Mouse (Mus musculus): ENCODE measurements around the gene Spata13. TPM values are rescaled to one million over a fixed set of nuclear protein-coding genes. Genes with fewer than 3 reads are reported as not detected.

Gene Spata13
- polyA plus RNA-seq, 1 experiment from 2014 or later: 16.1 TPM

DNA sequence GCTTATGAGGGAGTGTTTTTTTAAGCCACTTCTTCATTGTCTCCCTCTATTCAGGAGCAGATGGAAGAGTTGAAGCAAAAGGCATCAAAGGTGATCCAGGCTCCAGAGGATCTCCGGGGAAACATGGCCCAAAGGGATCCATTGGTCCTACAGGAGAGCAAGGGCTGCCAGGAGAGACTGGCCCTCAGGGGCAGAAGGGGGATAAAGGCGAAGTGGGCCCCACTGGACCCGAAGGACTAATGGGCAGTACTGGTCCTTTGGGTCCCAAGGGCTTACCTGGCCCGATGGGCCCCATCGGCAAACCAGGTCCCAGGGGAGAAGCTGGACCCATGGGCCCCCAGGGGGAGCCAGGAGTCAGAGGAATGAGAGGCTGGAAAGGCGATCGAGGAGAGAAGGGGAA is 145.4 kb downstream of the Spata13 start:
- no peak overlapping the region for H3K4me2 ChIP-seq
- H3K27me3 ChIP-seq (replicated peaks; ENCODE audit: control insufficient read depth, insufficient read depth, low read length): no peaks in the 10 kb centered on the region
- DNase-seq (ENCODE audit: low spot score) (no peak), ATAC-seq (replicated peaks; ENCODE audit: low FRiP score) (no peak)
- no peak overlapping the region for H3K4me3 ChIP-seq (ENCODE audit: low read depth, low read length)
- 86% methylated on average over 7 of the region's 7 CpGs for WGBS
- H3K27ac ChIP-seq (ENCODE audit: low read depth, low read length): no peak overlapping the region
- H3K9ac ChIP-seq (ENCODE audit: low read depth, low read length): no peak overlapping the region
- no peaks in the 10 kb centered on the region for H3K4me1 ChIP-seq (replicated peaks; ENCODE audit: control insufficient read depth, insufficient read depth, low read length)
- H3K9me3 ChIP-seq (ENCODE audit: control insufficient read depth, low read length): no peaks in the 10 kb centered on the region
- H3K36me3 ChIP-seq (ENCODE audit: control insufficient read depth, insufficient read depth, low read length): no peaks in the 10 kb centered on the region

GRCm38 (mm10) chr14:60782121-60782656 is 148.4 kb downstream of the Spata13 start:
- no peaks in the 10 kb centered on the region for H3K9me3 ChIP-seq (ENCODE audit: control insufficient read depth, low read length)
- H3K27ac ChIP-seq (ENCODE audit: low read depth, low read length): no peak overlapping the region
- H3K9ac ChIP-seq (ENCODE audit: low read depth, low read length): no peak overlapping the region
- H3K4me3 ChIP-seq (ENCODE audit: low read depth, low read length): no peak overlapping the region
- H3K27me3 ChIP-seq (replicated peaks; ENCODE audit: control insufficient read depth, insufficient read depth, low read length): no peaks in the 10 kb centered on the region
- ATAC-seq (replicated peaks; ENCODE audit: low FRiP score): no peak
- no peak overlapping the region for H3K4me2 ChIP-seq
- no peak for DNase-seq (ENCODE audit: low spot score)
- no peaks in the 10 kb centered on the region; the same call in 1 of the 2 replicates for H3K36me3 ChIP-seq (ENCODE audit: control insufficient read depth, insufficient read depth, low read length)
- H3K4me1 ChIP-seq (replicated peaks; ENCODE audit: control insufficient read depth, insufficient read depth, low read length): peaks cover 3% of the 10 kb centered on the region
- WGBS: 40% methylated on average over 7 of the region's 7 CpGs

DNA sequence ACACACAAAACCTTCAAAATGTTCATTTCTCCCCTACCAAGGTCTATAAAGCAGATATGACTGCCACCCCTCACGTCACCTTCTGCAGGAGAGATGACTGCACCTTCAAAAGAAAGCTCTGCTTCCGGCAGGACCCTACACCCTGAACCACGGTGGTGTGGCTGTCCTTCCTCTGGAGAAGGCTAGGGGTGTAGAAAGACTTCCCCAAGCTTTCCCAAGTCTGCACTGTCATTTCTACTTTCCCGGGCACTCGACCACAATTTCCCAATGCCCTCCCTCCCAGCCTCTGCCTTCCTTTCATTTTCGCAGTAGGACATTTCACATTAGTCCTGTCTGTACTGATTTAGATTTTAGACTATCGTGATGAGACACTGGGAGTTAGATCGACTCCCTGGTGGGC is 149.4 kb downstream of the Spata13 start:
- H3K9ac ChIP-seq (ENCODE audit: low read depth, low read length): peak overlapping the region; percentile 20; the same call in 1 of the 2 replicates
- no peak overlapping the region for H3K4me3 ChIP-seq (ENCODE audit: low read depth, low read length)
- 33% methylated on average over 8 of the region's 8 CpGs for WGBS
- H3K36me3 ChIP-seq (ENCODE audit: control insufficient read depth, insufficient read depth, low read length): no peaks in the 10 kb centered on the region; the same call in 1 of the 2 replicates
- H3K4me2 ChIP-seq: peak overlapping the region; percentile 43
- DNase-seq (ENCODE audit: low spot score) (no peak), ATAC-seq (replicated peaks; ENCODE audit: low FRiP score) (no peak)
- no peaks in the 10 kb centered on the region for H3K27me3 ChIP-seq (replicated peaks; ENCODE audit: control insufficient read depth, insufficient read depth, low read length)
- peaks cover 3% of the 10 kb centered on the region for H3K4me1 ChIP-seq (replicated peaks; ENCODE audit: control insufficient read depth, insufficient read depth, low read length)
- no peaks in the 10 kb centered on the region for H3K9me3 ChIP-seq (ENCODE audit: control insufficient read depth, low read length)
- H3K27ac ChIP-seq (ENCODE audit: low read depth, low read length): no peak overlapping the region

- peak; percentile 87 for ATAC-seq (replicated peaks; ENCODE audit: low FRiP score)
- Histone ChIP-seq H3K4me1 (replicated peaks; ENCODE audit: control insufficient read depth, insufficient read depth, low read length) (peaks cover 3% of the 10 kb centered on the region), H3K9ac (ENCODE audit: low read depth, low read length) (peak within 1 kb of the TSS; percentile 78), H3K9me3 (ENCODE audit: control insufficient read depth, low read length) (no peaks in the 10 kb centered on the region), H3K27ac (ENCODE audit: low read depth, low read length) (no peak within 1 kb of the TSS), H3K36me3 (ENCODE audit: control insufficient read depth, insufficient read depth, low read length) (no peaks in the 10 kb centered on the region; the same call in 1 of the 2 replicates), H3K4me2 (peak within 1 kb of the TSS; percentile 89), H3K27me3 (replicated peaks; ENCODE audit: control insufficient read depth, insufficient read depth, low read length) (no peaks in the 10 kb centered on the region), H3K4me3 (ENCODE audit: low read depth, low read length) (peak within 1 kb of the TSS; percentile 90)
- DNase-seq (ENCODE audit: low spot score): peak; percentile 79
- WGBS: under 1% methylated on average over 61 of the region's 61 CpGs
Observed at GRCm38 (mm10) chr14:60784427-60785315, 150.9 kb downstream of the Spata13 start, which contains the start of gene Mipep. Gene Mipep, plus strand, starts transcription at chr14:60784573.

GRCm38 (mm10) chr14:60790103-60790502 is 156.3 kb downstream of the Spata13 start:
- Histone ChIP-seq H3K4me1 (replicated peaks; ENCODE audit: control insufficient read depth, insufficient read depth, low read length) (peaks cover 3% of the 10 kb centered on the region), H3K4me3 (ENCODE audit: low read depth, low read length) (no peak overlapping the region), H3K36me3 (ENCODE audit: control insufficient read depth, insufficient read depth, low read length) (peaks cover 5% of the 10 kb centered on the region; the same call in 1 of the 2 replicates), H3K9ac (ENCODE audit: low read depth, low read length) (no peak overlapping the region), H3K27me3 (replicated peaks; ENCODE audit: control insufficient read depth, insufficient read depth, low read length) (no peaks in the 10 kb centered on the region), H3K27ac (ENCODE audit: low read depth, low read length) (no peak overlapping the region), H3K4me2 (no peak overlapping the region), H3K9me3 (ENCODE audit: control insufficient read depth, low read length) (no peaks in the 10 kb centered on the region)
- ATAC-seq (replicated peaks; ENCODE audit: low FRiP score) (no peak; the same call in 1 of the 2 replicates), DNase-seq (ENCODE audit: low spot score) (no peak)
- WGBS: 43% methylated on average over 3 of the region's 3 CpGs

DNA sequence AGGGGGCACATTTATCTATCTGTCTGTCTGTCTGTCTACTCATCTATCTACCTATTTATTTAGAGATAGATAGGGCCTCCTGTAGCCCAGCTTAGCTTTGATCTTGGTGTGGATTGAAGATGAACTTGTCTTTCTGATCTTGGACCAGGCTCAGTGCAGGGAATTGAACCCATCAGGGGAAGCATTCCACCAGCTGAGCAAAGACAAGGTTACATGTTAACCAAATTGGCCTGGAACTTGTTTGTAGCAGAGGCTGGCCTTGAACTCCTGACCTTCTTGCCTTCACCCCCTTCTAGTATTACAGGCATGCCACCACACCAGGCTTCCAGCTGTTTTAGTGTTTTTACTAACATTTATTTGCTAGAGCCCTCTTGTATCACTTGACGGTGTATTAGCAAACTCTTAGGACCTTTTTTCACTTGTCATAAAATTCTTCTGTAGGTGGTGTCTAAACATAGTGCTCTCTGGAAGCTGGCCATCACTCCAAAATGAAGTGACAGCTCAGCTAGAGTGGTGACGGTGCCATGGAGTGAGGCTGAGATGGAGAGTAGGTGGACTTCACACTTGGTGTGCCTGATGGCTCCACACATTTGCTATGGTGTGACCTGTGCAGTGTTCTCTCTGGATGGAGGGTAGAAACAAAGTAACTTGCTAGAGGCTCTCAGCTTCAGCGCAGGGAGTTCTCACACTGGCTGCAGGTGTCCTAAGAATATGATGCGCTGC is 163.0 kb downstream of the Spata13 start:
- DNase-seq (ENCODE audit: low spot score) (no peak), ATAC-seq (replicated peaks; ENCODE audit: low FRiP score) (peak; percentile 29; the same call in 1 of the 2 replicates)
- Histone ChIP-seq H3K4me1 (replicated peaks; ENCODE audit: control insufficient read depth, insufficient read depth, low read length) (no peaks in the 10 kb centered on the region), H3K27ac (ENCODE audit: low read depth, low read length) (no peak overlapping the region), H3K9ac (ENCODE audit: low read depth, low read length) (no peak overlapping the region), H3K4me3 (ENCODE audit: low read depth, low read length) (no peak overlapping the region), H3K4me2 (no peak overlapping the region), H3K36me3 (ENCODE audit: control insufficient read depth, insufficient read depth, low read length) (peaks cover 4% of the 10 kb centered on the region; the same call in 1 of the 2 replicates), H3K27me3 (replicated peaks; ENCODE audit: control insufficient read depth, insufficient read depth, low read length) (no peaks in the 10 kb centered on the region), H3K9me3 (ENCODE audit: control insufficient read depth, low read length) (no peaks in the 10 kb centered on the region)
- WGBS: 82% methylated on average over 4 of the region's 4 CpGs

- Histone ChIP-seq H3K4me1 (replicated peaks; ENCODE audit: control insufficient read depth, insufficient read depth, low read length) (no peaks in the 10 kb centered on the region), H3K36me3 (ENCODE audit: control insufficient read depth, insufficient read depth, low read length) (peaks cover 5% of the 10 kb centered on the region; the same call in 1 of the 2 replicates), H3K9ac (ENCODE audit: low read depth, low read length) (no peak overlapping the region), H3K27ac (ENCODE audit: low read depth, low read length) (no peak overlapping the region), H3K27me3 (replicated peaks; ENCODE audit: control insufficient read depth, insufficient read depth, low read length) (no peaks in the 10 kb centered on the region), H3K4me2 (no peak overlapping the region), H3K9me3 (ENCODE audit: control insufficient read depth, low read length) (no peaks in the 10 kb centered on the region), H3K4me3 (ENCODE audit: low read depth, low read length) (no peak overlapping the region)
- no peak for DNase-seq (ENCODE audit: low spot score)
- 93% methylated on average over 5 of the region's 5 CpGs for WGBS
- ATAC-seq (replicated peaks; ENCODE audit: low FRiP score): no peak
Observed at GRCm38 (mm10) chr14:60797596-60797995, 163.8 kb downstream of the Spata13 start.

GRCm38 (mm10) chr14:60798721-60799120 is 164.9 kb downstream of the Spata13 start:
- no peaks in the 10 kb centered on the region for H3K4me1 ChIP-seq (replicated peaks; ENCODE audit: control insufficient read depth, insufficient read depth, low read length)
- H3K9ac ChIP-seq (ENCODE audit: low read depth, low read length): no peak overlapping the region
- H3K36me3 ChIP-seq (ENCODE audit: control insufficient read depth, insufficient read depth, low read length): peaks cover 5% of the 10 kb centered on the region; the same call in 1 of the 2 replicates
- no peak overlapping the region for H3K4me2 ChIP-seq
- DNase-seq (ENCODE audit: low spot score): no peak
- H3K27me3 ChIP-seq (replicated peaks; ENCODE audit: control insufficient read depth, insufficient read depth, low read length): no peaks in the 10 kb centered on the region
- H3K27ac ChIP-seq (ENCODE audit: low read depth, low read length): no peak overlapping the region
- no peaks in the 10 kb centered on the region for H3K9me3 ChIP-seq (ENCODE audit: control insufficient read depth, low read length)
- no peak for ATAC-seq (replicated peaks; ENCODE audit: low FRiP score)
- WGBS: 86% methylated on average over 4 of the region's 4 CpGs
- H3K4me3 ChIP-seq (ENCODE audit: low read depth, low read length): no peak overlapping the region
